Mouse (Mus musculus) intestine, postnatal 0 days (tissue): ENCODE measurements at regions not wholly inside any gene's neighbourhood (a gene's known extent, or its start where the extent isn't known, plus 50 kb on each side); places are given as distances from the start of the nearest gene placed in this dataset.

Source experiments
- ATAC-seq: fragments of 200-750 bp; cut with Nextera tagmentation; 2 replicates; pipeline ENCODE4 v1.8.0; 2017; ENCODE audit warnings: mild to moderate bottlenecking, moderate TSS enrichment, moderate library complexity
- H3K27ac ChIP-seq: fragments of 300-500 bp; sonication (generic); 2 replicates; pipeline ENCODE4 v1.5.1; 2014; ENCODE audit warnings: mild to moderate bottlenecking, low read depth, low read length, moderate library complexity
- H3K27me3 ChIP-seq: fragments of 300-500 bp; sonication (generic); replicated peaks from 2 replicates; pipeline ENCODE4 v1.6.1; 2014; ENCODE audit warnings: low read length, mixed read lengths; ENCODE audit not compliant: control insufficient read depth, insufficient read depth
- H3K36me3 ChIP-seq: fragments of 300-500 bp; sonication (generic); 2 replicates; pipeline ENCODE4 v1.6.1; 2014; ENCODE audit warnings: mild to moderate bottlenecking, moderate library complexity; ENCODE audit not compliant: control insufficient read depth, insufficient read depth
- H3K4me1 ChIP-seq: fragments of 300-500 bp; sonication (generic); replicated peaks from 2 replicates; pipeline ENCODE4 v1.6.1; 2014; ENCODE audit warnings: antibody characterized with exemption, low read length, mixed read lengths; ENCODE audit not compliant: control insufficient read depth, insufficient read depth
- H3K4me2 ChIP-seq: fragments of 300-500 bp; sonication (generic); replicated peaks from 2 replicates; pipeline ENCODE4 v1.6.1; 2014; ENCODE audit warnings: low read depth, mild to moderate bottlenecking, moderate library complexity
- H3K4me3 ChIP-seq: fragments of 300-500 bp; sonication (generic); 2 replicates; pipeline ENCODE4 v1.5.1; 2014; ENCODE audit warnings: low read depth, low read length
- H3K9ac ChIP-seq: fragments of 300-500 bp; sonication (generic); 2 replicates; pipeline ENCODE4 v1.6.1; 2014; ENCODE audit warnings: mild to moderate bottlenecking, low read depth, low read length
- H3K9me3 ChIP-seq: fragments of 300-500 bp; sonication (generic); 2 replicates; pipeline ENCODE4 v1.6.1; 2016; ENCODE audit warnings: mixed run types; ENCODE audit not compliant: control insufficient read depth
- CTCF ChIP-seq: sonication (generic); IDR thresholded peaks from 2 replicates; pipeline ENCODE4 v1.5.1; 2016; ENCODE audit warnings: low read depth, mild to moderate bottlenecking, control low read depth, antibody characterized with exemption, moderate library complexity
- WGBS: fragments of 180-500 bp; shearing (Covaris S2); extraction: QIAGEN DNeasy Blood & Tissue Kit; methylation state at CpG from one replicate; pipeline ENCODE4 v1.1.7; 2014; 5-methylcytosine and 5-hydroxymethylcytosine counted together

- Histone ChIP-seq H3K27ac (no peak overlapping the region), H3K27me3 (no peaks in the 10 kb centered on the region), H3K4me2 (no peak overlapping the region), H3K4me3 (no peak overlapping the region), H3K9ac (no peak overlapping the region), H3K9me3 (no peaks in the 10 kb centered on the region), H3K36me3 (no peaks in the 10 kb centered on the region), H3K4me1 (no peaks in the 10 kb centered on the region)
- ATAC-seq = no peak
- no peak for TF ChIP-seq CTCF
Observed at GRCm38 (mm10) chr9:23101584-23101983, 121.3 kb upstream of the Bmper start.

- no peak overlapping the region for H3K4me2 ChIP-seq
- no peak overlapping the region for H3K9ac ChIP-seq
- ATAC-seq = no peak
- H3K9me3 ChIP-seq = no peaks in the 10 kb centered on the region
- H3K27me3 ChIP-seq = no peaks in the 10 kb centered on the region
- TF ChIP-seq CTCF = no peak
- H3K36me3 ChIP-seq = no peaks in the 10 kb centered on the region
- no peak overlapping the region for H3K4me3 ChIP-seq
- no peaks in the 10 kb centered on the region for H3K4me1 ChIP-seq
- H3K27ac ChIP-seq = no peak overlapping the region
- WGBS = 78% methylated on average over 9 of the region's 9 CpGs
Observed at GRCm38 (mm10) chr9:23101990-23102796, 120.7 kb upstream of the Bmper start.

- H3K4me2 ChIP-seq = no peak overlapping the region
- no peak for TF ChIP-seq CTCF
- WGBS = 83% methylated on average over 6 of the region's 6 CpGs
- no peaks in the 10 kb centered on the region for H3K9me3 ChIP-seq
- no peak for ATAC-seq
- H3K4me1 ChIP-seq = no peaks in the 10 kb centered on the region
- H3K27ac ChIP-seq = no peak overlapping the region
- H3K27me3 ChIP-seq = no peaks in the 10 kb centered on the region
- no peaks in the 10 kb centered on the region for H3K36me3 ChIP-seq
- H3K9ac ChIP-seq = no peak overlapping the region
- no peak overlapping the region for H3K4me3 ChIP-seq
Observed at GRCm38 (mm10) chr9:23111500-23111899, 111.4 kb upstream of the Bmper start.

- Histone ChIP-seq H3K4me2 (no peak overlapping the region), H3K27me3 (no peaks in the 10 kb centered on the region), H3K36me3 (no peaks in the 10 kb centered on the region), H3K4me1 (no peaks in the 10 kb centered on the region), H3K27ac (no peak overlapping the region), H3K9me3 (no peaks in the 10 kb centered on the region), H3K9ac (no peak overlapping the region), H3K4me3 (no peak overlapping the region)
- ATAC-seq = no peak
- TF ChIP-seq CTCF = no peak
- 49% methylated on average over 5 of the region's 5 CpGs for WGBS
Observed at GRCm38 (mm10) chr9:23115026-23115425, 107.8 kb upstream of the Bmper start.

GRCm38 (mm10) chr9:23115540-23115939, 107.3 kb upstream of the Bmper start:
- 80% methylated on average over 5 of the region's 5 CpGs for WGBS
- Histone ChIP-seq H3K4me1 (no peaks in the 10 kb centered on the region), H3K9ac (no peak overlapping the region), H3K4me3 (no peak overlapping the region), H3K27ac (no peak overlapping the region), H3K9me3 (no peaks in the 10 kb centered on the region), H3K36me3 (no peaks in the 10 kb centered on the region), H3K4me2 (no peak overlapping the region), H3K27me3 (no peaks in the 10 kb centered on the region)
- TF ChIP-seq CTCF = no peak
- no peak for ATAC-seq

GRCm38 (mm10) chr9:23116311-23116710, 106.6 kb upstream of the Bmper start:
- TF ChIP-seq CTCF = no peak
- H3K9me3 ChIP-seq = no peaks in the 10 kb centered on the region
- H3K4me2 ChIP-seq = no peak overlapping the region
- H3K9ac ChIP-seq = no peak overlapping the region
- H3K4me3 ChIP-seq = no peak overlapping the region
- no peaks in the 10 kb centered on the region for H3K4me1 ChIP-seq
- ATAC-seq = no peak
- no peaks in the 10 kb centered on the region for H3K36me3 ChIP-seq
- WGBS = 71% methylated on average over 1 of the region's 1 CpGs
- H3K27me3 ChIP-seq = no peaks in the 10 kb centered on the region
- H3K27ac ChIP-seq = no peak overlapping the region
